Mouse (Mus musculus) kidney, adult 2 months (tissue): ENCODE results near the gene Kif5c.

ENCODE experiments used
- CTCF ChIP-seq: fragments of 200-500 bp; conservative IDR thresholded peaks from 2 replicates; pipeline ENCODE4 v1.5.1; 2011; ENCODE audit warnings: low read depth, mild to moderate bottlenecking, control low read depth, low read length, moderate library complexity, mixed read lengths; ENCODE audit not compliant: insufficient read depth, insufficient read length
- POLR2A ChIP-seq: fragments of 200-500 bp; IDR thresholded peaks from one replicate; pipeline ENCODE4 v1.6.1; 2011; ENCODE audit warnings: low read depth, low read length, control low read depth

- TF ChIP-seq CTCF (no peak), POLR2A (no peak)
Measured at GRCm38 (mm10) chr2:49682754-49683153, 63.7 kb downstream of the Kif5c start.
